Mouse (Mus musculus): ENCODE measurements around the gene Chad. TPM values are rescaled to one million over a fixed set of nuclear protein-coding genes. Genes with fewer than 3 reads are reported as not detected.

Chad gene
- polyA plus RNA-seq, 1 experiment from 2014 or later = 0.32 TPM

DNA sequence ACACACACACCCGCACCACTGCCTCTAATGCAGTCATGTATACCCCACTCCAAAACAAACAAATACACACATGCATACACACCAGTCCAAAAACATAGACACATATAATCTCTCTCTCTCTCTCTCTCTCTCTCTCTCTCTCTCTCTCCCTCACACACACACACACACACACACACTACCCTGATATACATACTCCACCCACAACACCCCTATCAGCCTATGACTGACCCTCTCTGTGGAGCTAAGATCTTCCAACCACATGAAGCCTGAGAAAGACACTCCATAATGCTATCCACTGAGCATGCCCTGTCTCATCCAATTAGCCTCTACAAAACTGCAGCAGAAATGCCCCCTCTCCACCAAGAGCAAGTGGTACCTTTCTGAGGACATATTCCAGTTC, 7.0 kb downstream of the Chad start:
- Histone ChIP-seq H3K36me3 (no peaks in the 10 kb centered on the region), H3K4me1 (replicated peaks) (peaks cover 7% of the 10 kb centered on the region), H3K27ac (no peak overlapping the region), H3K9ac (no peak overlapping the region), H3K4me3 (no peak overlapping the region), H3K9me3 (no peaks in the 10 kb centered on the region), H3K27me3 (no peaks in the 10 kb centered on the region), H3K4me2 (no peak overlapping the region)
- WGBS = 96% methylated on average over 1 of the region's 1 CpGs
- ATAC-seq (ENCODE audit: low FRiP score) = no peak

- Histone ChIP-seq H3K9ac (no peak overlapping the region), H3K4me3 (no peak overlapping the region), H3K9me3 (no peaks in the 10 kb centered on the region), H3K27ac (no peak overlapping the region), H3K36me3 (no peaks in the 10 kb centered on the region), H3K4me2 (no peak overlapping the region), H3K27me3 (no peaks in the 10 kb centered on the region), H3K4me1 (replicated peaks) (peaks cover 7% of the 10 kb centered on the region)
- ATAC-seq (ENCODE audit: low FRiP score) = no peak
- WGBS = 26% methylated on average over 6 of the region's 7 CpGs
These were observed 9.7 kb downstream of the Chad start for GRCm38 (mm10) chr11:94574560-94574959.

GRCm38 (mm10) chr11:94575036-94575435, 10.2 kb downstream of the Chad start:
- H3K9me3 ChIP-seq = no peaks in the 10 kb centered on the region
- no peaks in the 10 kb centered on the region for H3K36me3 ChIP-seq
- H3K4me3 ChIP-seq = no peak overlapping the region
- H3K27me3 ChIP-seq = no peaks in the 10 kb centered on the region
- 81% methylated on average over 2 of the region's 2 CpGs for WGBS
- no peak overlapping the region for H3K4me2 ChIP-seq
- H3K4me1 ChIP-seq (replicated peaks) = peaks cover 7% of the 10 kb centered on the region
- H3K27ac ChIP-seq = no peak overlapping the region
- H3K9ac ChIP-seq = no peak overlapping the region
- no peak for ATAC-seq (ENCODE audit: low FRiP score)

- no peak overlapping the region for H3K9ac ChIP-seq
- H3K27ac ChIP-seq = no peak overlapping the region
- no peak overlapping the region for H3K4me3 ChIP-seq
- H3K4me1 ChIP-seq (replicated peaks) = no peaks in the 10 kb centered on the region
- H3K9me3 ChIP-seq = no peaks in the 10 kb centered on the region
- 91% methylated on average over 9 of the region's 9 CpGs for WGBS
- ATAC-seq (ENCODE audit: low FRiP score) = no peak
- H3K27me3 ChIP-seq = no peaks in the 10 kb centered on the region
- H3K4me2 ChIP-seq = no peak overlapping the region
- H3K36me3 ChIP-seq = no peaks in the 10 kb centered on the region
These were observed 11.5 kb downstream of the Chad start for GRCm38 (mm10) chr11:94576361-94576760.

- Histone ChIP-seq H3K27ac (no peak overlapping the region), H3K9me3 (no peaks in the 10 kb centered on the region), H3K27me3 (no peaks in the 10 kb centered on the region), H3K4me1 (replicated peaks) (no peaks in the 10 kb centered on the region), H3K4me2 (no peak overlapping the region), H3K9ac (no peak overlapping the region), H3K4me3 (no peak overlapping the region), H3K36me3 (no peaks in the 10 kb centered on the region)
- ATAC-seq (ENCODE audit: low FRiP score) = no peak
- 89% methylated on average over 5 of the region's 5 CpGs for WGBS
These were observed 15.4 kb downstream of the Chad start for GRCm38 (mm10) chr11:94580111-94580740.

- Histone ChIP-seq H3K4me1 (replicated peaks) (no peaks in the 10 kb centered on the region), H3K4me3 (no peak overlapping the region), H3K27me3 (no peaks in the 10 kb centered on the region), H3K27ac (no peak overlapping the region), H3K9ac (no peak overlapping the region), H3K36me3 (no peaks in the 10 kb centered on the region), H3K4me2 (no peak overlapping the region), H3K9me3 (no peaks in the 10 kb centered on the region)
- WGBS = 95% methylated on average over 9 of the region's 9 CpGs
- ATAC-seq (ENCODE audit: low FRiP score) = no peak
These were observed 20.2 kb downstream of the Chad start for GRCm38 (mm10) chr11:94585091-94585490.

- WGBS = 79% methylated on average over 6 of the region's 6 CpGs
- no peak for ATAC-seq (ENCODE audit: low FRiP score)
These were observed 22.7 kb downstream of the Chad start for GRCm38 (mm10) chr11:94587511-94587910.

GRCm38 (mm10) chr11:94596311-94596852, 31.5 kb downstream of the Chad start:
- H3K27me3 ChIP-seq = no peaks in the 10 kb centered on the region
- H3K36me3 ChIP-seq = no peaks in the 10 kb centered on the region
- no peak overlapping the region for H3K4me2 ChIP-seq
- no peak overlapping the region for H3K27ac ChIP-seq
- no peaks in the 10 kb centered on the region for H3K9me3 ChIP-seq
- H3K9ac ChIP-seq = no peak overlapping the region
- ATAC-seq (ENCODE audit: low FRiP score) = no peak
- no peak overlapping the region for H3K4me3 ChIP-seq
- peaks cover 8% of the 10 kb centered on the region for H3K4me1 ChIP-seq (replicated peaks)
- 73% methylated on average over 7 of the region's 7 CpGs for WGBS

More at GRCm38 (mm10) chr11:94587511-94587910, 22.7 kb downstream of the Chad start:
- Histone ChIP-seq H3K27ac (no peak overlapping the region), H3K4me3 (no peak overlapping the region), H3K9ac (no peak overlapping the region), H3K4me1 (replicated peaks) (peaks cover 10% of the 10 kb centered on the region), H3K36me3 (no peaks in the 10 kb centered on the region), H3K27me3 (no peaks in the 10 kb centered on the region), H3K4me2 (no peak overlapping the region), H3K9me3 (no peaks in the 10 kb centered on the region)

GRCm38 (mm10) chr11:94597319-94597718, 32.5 kb downstream of the Chad start:
- 87% methylated on average over 4 of the region's 4 CpGs for WGBS

DNA sequence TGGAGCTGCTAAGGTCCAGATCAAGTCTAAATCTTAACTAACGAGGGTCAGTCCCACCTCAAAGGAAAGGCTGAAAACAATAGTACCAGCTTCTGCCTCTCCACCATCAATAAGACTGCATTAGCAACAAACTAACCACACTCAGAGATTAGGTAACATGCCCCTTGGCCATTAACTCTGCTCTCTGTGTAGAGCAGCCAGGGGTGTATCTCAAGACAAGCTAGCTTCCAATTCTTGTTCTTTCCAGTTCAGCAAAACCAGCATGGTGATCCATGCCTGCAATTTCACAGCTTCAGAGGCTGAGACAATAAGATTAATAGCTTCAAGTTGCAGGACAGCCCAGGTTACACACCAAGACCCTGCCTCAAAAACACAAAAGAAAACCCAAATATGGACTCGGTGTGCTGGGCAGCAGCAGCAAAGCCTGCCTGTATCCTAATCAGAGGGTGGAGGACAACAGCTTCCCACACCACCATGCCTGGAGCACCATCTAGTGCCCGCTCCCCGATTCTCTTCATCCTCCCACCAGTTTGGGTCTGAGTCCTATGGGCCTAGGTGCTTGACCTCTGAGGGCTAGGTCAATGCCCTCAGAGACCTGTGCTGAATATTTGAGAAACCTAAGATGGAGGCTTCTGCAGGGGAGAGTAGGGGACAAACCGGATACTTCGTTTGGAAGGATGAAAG, 33.7 kb downstream of the Chad start:
- no peaks in the 10 kb centered on the region for H3K9me3 ChIP-seq
- no peak for ATAC-seq (ENCODE audit: low FRiP score)
- H3K4me1 ChIP-seq (replicated peaks) = peaks cover 12% of the 10 kb centered on the region
- H3K36me3 ChIP-seq = no peaks in the 10 kb centered on the region
- no peak overlapping the region for H3K4me2 ChIP-seq
- H3K27ac ChIP-seq = no peak overlapping the region
- H3K4me3 ChIP-seq = no peak overlapping the region
- no peak overlapping the region for H3K9ac ChIP-seq
- WGBS = 81% methylated on average over 6 of the region's 6 CpGs
- H3K27me3 ChIP-seq = peaks cover 12% of the 10 kb centered on the region; the same call in 1 of the 2 replicates

More at GRCm38 (mm10) chr11:94597319-94597718, 32.5 kb downstream of the Chad start:
- Histone ChIP-seq H3K9ac (no peak overlapping the region), H3K9me3 (no peaks in the 10 kb centered on the region), H3K4me1 (replicated peaks) (peaks cover 12% of the 10 kb centered on the region), H3K27me3 (peaks cover 5% of the 10 kb centered on the region; the same call in 1 of the 2 replicates), H3K4me2 (no peak overlapping the region), H3K4me3 (no peak overlapping the region), H3K36me3 (no peaks in the 10 kb centered on the region), H3K27ac (no peak overlapping the region)
- no peak for ATAC-seq (ENCODE audit: low FRiP score)

- no peak overlapping the region for H3K4me3 ChIP-seq
- peaks cover 12% of the 10 kb centered on the region; the same call in 1 of the 2 replicates for H3K27me3 ChIP-seq
- H3K9ac ChIP-seq = no peak overlapping the region
- ATAC-seq (ENCODE audit: low FRiP score) = no peak
- no peak overlapping the region for H3K27ac ChIP-seq
- H3K4me2 ChIP-seq = no peak overlapping the region
- no peaks in the 10 kb centered on the region for H3K36me3 ChIP-seq
- H3K4me1 ChIP-seq (replicated peaks) = peaks cover 12% of the 10 kb centered on the region
- no peaks in the 10 kb centered on the region for H3K9me3 ChIP-seq
- 96% methylated on average over 7 of the region's 7 CpGs for WGBS
These were observed 35.6 kb downstream of the Chad start for GRCm38 (mm10) chr11:94600447-94600846.

- peak; percentile 76 for ATAC-seq (ENCODE audit: low FRiP score)
- peak within 1 kb of the TSS; percentile 44 for H3K4me3 ChIP-seq
- peak within 1 kb of the TSS; percentile 72 for H3K4me2 ChIP-seq
- no peaks in the 10 kb centered on the region for H3K36me3 ChIP-seq
- peak within 1 kb of the TSS; percentile 58 for H3K9ac ChIP-seq
- WGBS = under 1% methylated on average over 48 of the region's 52 CpGs
- H3K27me3 ChIP-seq = peaks cover 12% of the 10 kb centered on the region; the same call in 1 of the 2 replicates
- no peaks in the 10 kb centered on the region for H3K9me3 ChIP-seq
- peaks cover 12% of the 10 kb centered on the region for H3K4me1 ChIP-seq (replicated peaks)
- H3K27ac ChIP-seq = no peak within 1 kb of the TSS
These were observed 36.8 kb downstream of the Chad start, which contains the start of gene Acsf2 for GRCm38 (mm10) chr11:94601321-94602281. Gene Acsf2 (minus strand): TSS chr11:94601871.
